Mouse (Mus musculus): ENCODE measurements around the gene Fam117b.

- TF ChIP-seq CTCF (IDR thresholded peaks at IDR 0.05; ENCODE audit: low read depth) = no peak
- TF ChIP-seq EP300 (IDR thresholded peaks at IDR 0.05; ENCODE audit: low read depth) = no peak
Observed at GRCm38 (mm10) chr1:59888018-59888417, 24.8 kb upstream of the Fam117b start.
